Mouse (Mus musculus) frontal cortex, postnatal 10 days (tissue): ENCODE data around the gene Vmo1.
A peak's percentile ranks its signal among the peaks of the same experiment; 100 is the strongest.
"Not testable (repeated sequence)": the region's sequence is repeated elsewhere in the genome, so short reads cannot be mapped to it uniquely, and the experiment has no call there.

Experiments used
- DNase-seq, 2 experiments: peaks; one replicate each; pipeline ENCODE4 v3.0.0; 2022; ENCODE audit warnings: low spot score in 2 of 2, mixed read lengths in 1 of 2

Gene Vmo1

DNA sequence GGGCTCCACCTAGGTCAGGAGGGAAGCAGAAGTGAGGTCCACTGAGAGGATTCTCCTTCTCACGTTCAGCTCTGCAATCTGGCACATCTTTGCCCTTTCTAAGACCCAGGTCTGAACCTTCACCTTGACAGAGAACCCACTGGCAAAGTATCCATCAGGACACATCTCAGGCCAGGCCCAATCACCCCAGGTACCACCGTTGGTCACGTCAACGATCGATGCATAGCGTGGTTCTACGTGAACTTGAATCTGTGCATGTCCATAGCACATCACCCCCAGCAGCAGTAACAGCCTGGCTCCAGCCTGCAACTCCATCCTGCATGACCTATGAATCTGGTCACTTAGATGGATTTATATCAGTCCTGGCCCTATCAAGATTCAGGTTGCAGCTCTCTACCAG lies at the start of gene Vmo1:
Vmo1 (minus strand) TSS at position 329 of the 400 bp plus-strand sequence.
- DNase-seq = no peak

- DNase-seq = no peak
Observed at GRCm38 (mm10) chr11:70563470-70564275, 49.3 kb upstream of the Vmo1 start.

DNA sequence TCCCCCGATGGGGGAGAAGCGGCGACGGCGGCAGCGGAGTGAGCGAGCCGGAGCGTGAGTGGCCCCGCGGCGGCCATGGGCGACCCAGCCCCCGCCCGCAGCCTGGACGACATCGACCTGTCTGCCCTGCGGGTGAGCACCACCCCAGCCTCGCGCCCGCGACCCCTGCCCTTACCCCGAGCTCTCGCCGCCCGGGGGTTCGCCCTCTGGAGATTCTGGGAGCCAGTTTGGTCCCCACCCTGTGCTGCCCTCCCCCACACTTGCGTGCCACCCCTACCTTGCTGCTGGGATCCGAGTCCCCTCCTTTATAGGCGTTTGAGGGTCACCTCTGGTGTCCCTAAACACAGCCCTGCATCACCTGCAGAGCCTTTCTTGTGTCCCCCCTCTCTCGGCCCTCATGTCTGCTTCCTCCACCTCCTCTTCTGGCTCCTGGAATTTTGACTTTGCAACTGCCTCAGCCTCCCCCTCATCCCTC lies 48.6 kb upstream of the Vmo1 start:
- DNase-seq = no peak

GRCm38 (mm10) chr11:70562287-70562994 lies 48.0 kb upstream of the Vmo1 start, which contains the start of gene Mink1:
TSS of gene Mink1 (plus strand) at chr11:70562881.
- DNase-seq = peak; percentile 89 to 91

DNA sequence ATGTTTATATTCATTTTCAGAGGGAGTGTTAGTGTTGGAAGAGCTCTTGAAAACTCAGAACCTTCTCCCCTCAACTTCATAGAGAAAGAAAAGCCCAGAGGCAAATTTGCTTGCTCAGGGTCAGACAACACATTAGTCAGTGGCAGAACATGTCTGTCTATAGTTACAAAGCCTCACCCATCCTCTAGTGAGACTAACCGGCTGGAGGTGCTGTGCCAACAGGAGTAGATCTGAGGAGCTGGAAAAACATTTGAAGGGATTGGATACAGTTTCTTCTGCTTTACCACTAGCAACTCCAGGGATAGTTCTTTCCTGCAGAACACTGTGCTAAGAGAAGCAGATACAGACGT lies 47.5 kb upstream of the Vmo1 start:
- DNase-seq = no peak

GRCm38 (mm10) chr11:70557545-70557944 lies 43.1 kb upstream of the Vmo1 start:
- no peak for DNase-seq

GRCm38 (mm10) chr11:70553940-70554339 lies 39.5 kb upstream of the Vmo1 start:
- no peak for DNase-seq

DNA sequence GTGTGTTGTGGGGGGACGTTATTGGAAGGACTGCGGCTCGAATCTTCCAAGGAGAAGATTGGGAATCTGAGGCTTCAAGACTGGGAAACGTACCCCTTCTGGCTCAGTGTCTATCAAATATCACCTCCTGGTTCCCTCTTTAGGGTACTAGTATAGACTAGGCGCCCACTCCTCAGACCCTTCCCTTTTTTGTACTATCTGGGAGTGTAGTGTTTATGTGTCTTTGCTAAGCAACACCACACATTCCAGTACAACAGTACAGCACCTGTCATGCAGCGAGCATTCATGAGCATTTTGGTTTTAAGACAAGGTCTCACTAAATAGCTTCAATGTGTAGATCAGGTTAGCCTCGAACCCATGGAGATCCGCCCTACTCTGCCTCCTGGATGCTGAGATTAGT lies 37.1 kb upstream of the Vmo1 start:
- no peak for DNase-seq

GRCm38 (mm10) chr11:70544496-70544895 lies 30.1 kb upstream of the Vmo1 start:
- no peak for DNase-seq

DNA sequence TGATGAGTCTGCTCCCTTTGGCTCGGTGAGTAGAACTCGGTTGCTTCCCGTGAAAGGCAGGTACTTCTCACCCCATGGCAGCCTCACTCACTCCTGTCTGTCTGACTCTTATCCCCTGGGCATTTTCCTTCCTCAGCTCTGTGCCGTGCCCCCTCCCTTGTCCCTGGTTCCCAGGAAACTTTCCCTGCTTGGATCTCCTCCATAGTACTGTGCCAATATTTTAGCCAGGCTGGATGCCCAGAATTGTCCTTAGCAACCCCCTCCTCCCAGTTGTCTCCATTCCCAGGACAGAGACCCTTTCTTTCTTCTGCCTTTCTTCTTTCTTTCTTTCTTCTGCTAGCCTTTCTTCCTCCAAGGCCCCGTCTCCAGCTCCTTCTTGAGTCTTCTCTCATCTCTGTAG lies 27.0 kb upstream of the Vmo1 start:
- DNase-seq = no peak

GRCm38 (mm10) chr11:70540928-70541327 lies 26.5 kb upstream of the Vmo1 start:
- no peak for DNase-seq

DNA sequence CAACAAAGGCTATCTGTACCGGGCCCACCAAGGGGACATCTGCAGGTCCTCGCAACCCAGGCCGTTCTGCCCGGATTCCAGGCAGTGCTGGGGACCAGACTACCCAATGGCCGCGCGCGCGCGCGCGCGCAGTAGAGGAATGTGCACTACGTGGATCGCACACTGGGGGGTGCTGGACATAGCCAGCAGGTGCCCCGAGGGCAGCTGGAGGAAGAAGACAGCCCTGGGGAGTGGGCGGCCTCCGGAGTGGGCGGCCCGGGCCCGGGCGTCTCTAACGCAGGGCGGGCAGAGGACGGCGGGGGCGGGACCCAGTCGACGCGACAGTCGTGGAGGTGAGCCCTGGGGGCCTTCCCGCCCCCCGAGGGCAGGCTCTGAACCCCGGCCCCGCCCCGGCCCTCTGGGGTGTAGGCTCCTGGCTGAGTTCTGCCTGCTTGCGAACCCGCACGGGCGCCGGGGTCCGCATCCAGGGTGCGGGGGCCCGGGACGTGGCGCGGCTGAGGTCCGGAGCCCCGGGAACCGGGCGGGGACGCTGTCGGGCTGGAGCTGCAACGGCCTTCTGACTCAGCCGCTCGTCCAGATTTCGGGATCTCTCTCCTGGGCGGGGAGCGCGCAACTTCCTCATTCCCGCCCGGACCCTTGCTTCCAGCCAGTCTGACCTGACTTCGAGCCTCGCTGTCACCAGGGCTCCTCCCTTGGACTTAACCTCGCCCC lies 25.6 kb upstream of the Vmo1 start, which contains the start of gene Pld2:
Pld2 (plus strand) TSS at position 188 of the 711 bp plus-strand sequence.
- DNase-seq = peak; percentile 73 to 79

GRCm38 (mm10) chr11:70539423-70539822 lies 25.0 kb upstream of the Vmo1 start:
- no peak for DNase-seq

DNA sequence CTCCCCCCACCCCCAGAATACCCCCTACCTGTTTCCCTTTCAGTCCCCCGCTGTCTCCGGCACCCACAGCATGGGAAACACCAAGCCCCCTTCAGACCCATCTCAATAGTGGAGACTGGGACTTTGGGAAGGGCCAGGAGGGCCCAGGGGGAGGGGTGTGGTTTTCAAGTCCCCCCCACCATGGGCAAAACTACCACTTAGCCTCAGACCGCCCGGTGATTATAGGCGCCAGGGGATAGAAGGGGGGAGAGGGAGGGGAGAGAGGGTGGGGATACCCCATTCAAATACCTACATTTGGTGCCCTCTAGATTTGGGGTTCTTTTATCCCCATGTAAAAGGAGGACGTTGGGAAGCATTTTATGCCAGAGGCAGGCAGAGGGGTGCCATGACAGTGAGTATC lies 18.4 kb upstream of the Vmo1 start, which contains the start of gene Gm40193:
Gm40193 (minus strand) TSS at position 101 of the 400 bp plus-strand sequence.
- DNase-seq = no peak

DNA sequence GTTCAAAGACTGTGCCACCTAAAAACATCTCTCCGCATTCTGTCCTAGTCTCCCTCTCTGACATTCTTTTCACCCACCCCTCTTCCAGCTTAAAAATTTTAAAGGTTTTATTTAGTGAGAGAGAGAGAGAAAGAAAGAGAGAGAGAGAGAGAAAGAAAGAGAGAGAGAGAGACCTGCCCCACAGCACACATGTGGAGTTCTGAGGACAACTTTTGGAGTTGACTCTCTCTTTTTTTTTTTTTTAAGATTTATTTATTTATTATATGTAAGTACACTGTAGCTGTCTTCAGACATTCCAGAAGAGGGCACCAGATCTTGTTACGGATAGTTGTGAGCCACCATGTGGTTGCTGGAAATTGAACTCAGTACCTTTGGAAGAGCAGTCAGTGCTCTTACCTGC lies 16.6 kb upstream of the Vmo1 start:
- not testable (repeated sequence) for DNase-seq

- DNase-seq = no peak
Observed at GRCm38 (mm10) chr11:70528610-70529009, 14.2 kb upstream of the Vmo1 start.

- DNase-seq = no peak
Observed at GRCm38 (mm10) chr11:70526211-70526610, 11.8 kb upstream of the Vmo1 start.

DNA sequence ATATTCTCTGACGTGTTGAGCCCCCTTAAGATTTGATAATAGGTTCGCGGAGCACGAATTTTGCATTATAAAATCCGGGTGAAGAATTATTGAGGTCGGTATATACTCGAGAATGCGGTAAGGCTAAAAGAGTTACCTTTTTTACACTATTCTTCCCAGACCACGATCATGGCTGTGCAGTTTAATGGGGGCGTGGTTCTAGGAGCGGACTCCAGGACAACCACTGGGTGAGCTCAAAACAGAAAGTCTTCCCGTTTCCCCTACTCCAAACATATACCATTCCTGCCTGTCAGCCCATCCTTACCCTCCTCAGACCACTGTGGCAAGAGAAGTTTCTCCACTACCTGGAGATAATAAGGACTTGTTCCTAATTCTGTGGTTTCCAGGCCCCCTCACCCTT lies 11.3 kb upstream of the Vmo1 start:
- DNase-seq = no peak

DNA sequence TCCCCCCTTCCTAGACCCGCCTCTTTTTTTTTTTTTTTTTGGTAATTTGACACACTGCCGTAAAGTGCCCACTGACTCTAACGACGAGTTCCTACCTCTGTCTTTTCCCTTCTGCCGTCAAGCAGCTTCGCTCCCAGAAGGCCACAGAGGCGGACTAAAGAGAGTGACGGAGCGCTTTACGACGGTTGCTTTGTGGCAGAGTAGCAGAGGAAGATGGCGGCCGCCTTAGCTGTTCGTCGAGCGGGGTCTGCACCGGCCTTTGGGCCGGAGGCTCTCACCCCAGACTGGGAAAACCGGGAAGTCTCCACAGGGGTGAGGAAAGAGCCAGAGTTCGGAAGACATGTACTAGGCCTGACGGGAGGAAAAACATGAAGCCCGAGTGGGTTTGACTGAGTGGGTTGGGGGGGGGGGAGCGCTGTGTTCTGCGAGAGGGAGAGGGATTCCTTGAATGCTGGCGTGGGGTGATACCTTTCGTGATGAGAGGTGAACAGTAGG lies 10.8 kb upstream of the Vmo1 start, which contains the start of gene Psmb6:
Psmb6 (plus strand) TSS at position 184 of the 495 bp plus-strand sequence.
- DNase-seq = peak; percentile 93

DNA sequence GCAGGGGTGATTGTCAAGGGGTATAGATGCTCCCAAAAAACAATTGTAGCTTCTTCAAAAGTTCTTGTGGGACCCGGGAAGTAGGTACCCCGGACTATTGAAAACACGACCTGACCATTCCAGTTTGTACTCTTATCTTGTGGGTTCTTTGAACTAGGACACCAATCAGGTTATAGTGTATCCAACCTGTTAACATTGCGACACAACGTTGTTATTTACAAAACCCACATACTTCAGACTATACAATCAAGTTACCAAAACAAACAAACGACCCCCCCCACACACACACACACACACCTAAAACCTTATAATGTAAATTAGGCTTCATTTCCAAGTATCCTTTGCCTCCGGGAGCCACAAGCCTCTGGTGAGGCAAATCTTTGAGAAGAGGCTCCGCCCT lies 10.4 kb upstream of the Vmo1 start:
- DNase-seq = no peak

- not testable (repeated sequence) for DNase-seq
Observed at GRCm38 (mm10) chr11:70523306-70523989, 9.0 kb upstream of the Vmo1 start.
